18 mouse cellular contexts compared by ENCODE assay signal in genomic region chr5:136094249-136095010, GRCm38 (mm10). TPM values are rescaled to one million over a fixed set of nuclear protein-coding genes. Genes with fewer than 3 reads are reported as not detected.
A peak's percentile ranks its signal among the peaks of the same experiment; 100 is the strongest.
DNase-seq lines count a peak whose midpoint lies in the region; ATAC-seq lines count a peak whose summit lies in the region.
"Had no signal": no experiment of that assay in that cellular context is flagged by ENCODE, and none has a peak within 500 bp of the region (broad histone marks: within the 10 kb centered on the region; RNA-seq: fewer than 3 reads in every experiment).

No protein-coding gene starts in this region.

- peaks cover 30% of the 10 kb centered on the region for H3K4me1 ChIP-seq in megakaryocyte, embryonic 14.5 days
- H3K4me1 ChIP-seq in embryonic facial prominence, embryonic 15.5 days: no peaks in the 10 kb centered on the region
- no peaks in the 10 kb centered on the region for H3K4me1 ChIP-seq in heart, embryonic 12.5 days (replicated peaks)
- H3K4me1 ChIP-seq: forebrain, embryonic 15.5 days; lung, embryonic 15.5 days; neural tube, embryonic 13.5 days had no signal

- no peaks in the 10 kb centered on the region for H3K9me3 ChIP-seq in megakaryocyte, embryonic 14.5 days
- no peaks in the 10 kb centered on the region for H3K9me3 ChIP-seq in embryonic facial prominence, embryonic 15.5 days (replicated peaks)
- no peaks in the 10 kb centered on the region for H3K9me3 ChIP-seq in heart, embryonic 12.5 days (replicated peaks)
- H3K9me3 ChIP-seq: forebrain, embryonic 15.5 days; G1E; hindbrain, embryonic 13.5 days; lung, embryonic 15.5 days; neural tube, embryonic 13.5 days had no signal

- H3K27ac ChIP-seq in embryonic facial prominence, embryonic 15.5 days (replicated peaks): no peak overlapping the region
- no peak overlapping the region for H3K27ac ChIP-seq in heart, embryonic 12.5 days (ENCODE audit: poor library complexity, severe bottlenecking)
- H3K27ac ChIP-seq: forebrain, embryonic 15.5 days; hindbrain, embryonic 13.5 days; lung, embryonic 15.5 days; neural tube, embryonic 13.5 days had no signal

- peak; percentile 80; the same call in 1 of the 2 replicates for ATAC-seq in frontal cortex, adult (ENCODE audit: low TSS enrichment)
- no peak for ATAC-seq in megakaryocyte, adult 5-6 weeks (ENCODE audit: poor library complexity, severe bottlenecking)
- peak; percentile 77 for ATAC-seq in embryonic facial prominence, embryonic 15.5 days (ENCODE audit: insufficient number of reproducible peaks, low FRiP score, low TSS enrichment, low read depth)
- no peak for ATAC-seq in heart, embryonic 12.5 days (ENCODE audit: insufficient number of reproducible peaks, low FRiP score)
- ATAC-seq: forebrain, embryonic 15.5 days; intestine, postnatal 0 days had no signal

- no peak for DNase-seq in frontal cortex, postnatal 25 days (ENCODE audit: low spot score in 2 of 2)
- DNase-seq in 3134 (ENCODE audit: extremely low read depth, insufficient read length, low spot score): peak; percentile 92
- no peak for DNase-seq in retina, postnatal 1 day
- DNase-seq: cerebellum, adult 11-12 months; gastrocnemius, postnatal 14 days; kidney, postnatal 14 days had no signal

- H3K4me3 ChIP-seq in megakaryocyte, embryonic 14.5 days (replicated peaks): peak overlapping the region; percentile 76
- H3K4me3 ChIP-seq in embryonic facial prominence, embryonic 15.5 days (replicated peaks): no peak overlapping the region
- H3K4me3 ChIP-seq in heart, embryonic 12.5 days: no peak overlapping the region
- H3K4me3 ChIP-seq: forebrain, embryonic 15.5 days; hindbrain, embryonic 13.5 days; lung, embryonic 15.5 days; neural tube, embryonic 13.5 days had no signal

- no peak overlapping the region for H3K9ac ChIP-seq in embryonic facial prominence, embryonic 15.5 days
- no peak overlapping the region for H3K9ac ChIP-seq in heart, embryonic 12.5 days
- H3K9ac ChIP-seq: forebrain, embryonic 15.5 days; hindbrain, embryonic 13.5 days; lung, embryonic 15.5 days; neural tube, embryonic 13.5 days had no signal

- H3K27me3 ChIP-seq in megakaryocyte, embryonic 14.5 days (replicated peaks): peaks cover 55% of the 10 kb centered on the region
- H3K27me3 ChIP-seq in embryonic facial prominence, embryonic 15.5 days: no peaks in the 10 kb centered on the region
- peaks cover 31% of the 10 kb centered on the region for H3K27me3 ChIP-seq in heart, embryonic 12.5 days (replicated peaks)
- H3K27me3 ChIP-seq: forebrain, embryonic 15.5 days; lung, embryonic 15.5 days had no signal

- 45% methylated on average over 8 of the region's 8 CpGs for WGBS in embryonic facial prominence, embryonic 15.5 days
- WGBS in heart, embryonic 12.5 days: 52% methylated on average over 8 of the region's 8 CpGs

- H3K36me3 ChIP-seq in megakaryocyte, embryonic 14.5 days (replicated peaks; ENCODE audit: low read length): no peaks in the 10 kb centered on the region
- 0 out of 2 replicates have a peak, but pooled peaks cover 3% of the 10 kb centered on the region for H3K36me3 ChIP-seq in embryonic facial prominence, embryonic 15.5 days
- H3K36me3 ChIP-seq in heart, embryonic 12.5 days: no peaks in the 10 kb centered on the region
- H3K36me3 ChIP-seq: forebrain, embryonic 15.5 days; G1E; hindbrain, embryonic 13.5 days; lung, embryonic 15.5 days; neural tube, embryonic 13.5 days had no signal

- H3K4me2 ChIP-seq in embryonic facial prominence, embryonic 15.5 days (replicated peaks): no peak overlapping the region
- H3K4me2 ChIP-seq in heart, embryonic 12.5 days: no peak overlapping the region
- H3K4me2 ChIP-seq: forebrain, embryonic 15.5 days; hindbrain, embryonic 13.5 days; lung, embryonic 15.5 days; midbrain, embryonic 11.5 days; neural tube, embryonic 13.5 days had no signal

RNA-seq across cellular contexts. Expression of gene Rasa4, which starts 10.7 kb away (rescaled TPM):
- 4.4 and 18.1 TPM in 2 replicates for polyA plus RNA-seq in megakaryocyte, embryonic 14.5 days (2012; ENCODE audit: insufficient read depth, low replicate concordance)
- total RNA-seq in megakaryocyte, adult 5-6 weeks (2015): 36.2 and 40.9 TPM in 2 replicates
- 26.0 and 33.8 TPM in 2 replicates for total RNA-seq in megakaryocyte, adult 5-6 weeks (2017)
- polyA plus RNA-seq in embryonic facial prominence, embryonic 15.5 days (2015; fragmentation: Nextera tagmentation; extraction: Ambion mirVana): 13.4 and 13.6 TPM in 2 replicates
- 1.0 and 1.6 TPM in 2 replicates for polyA plus RNA-seq in heart, embryonic 12.5 days (2016; fragmentation: Nextera tagmentation; extraction: Ambion mirVana)

RNA-seq across cellular contexts. Expression of gene Polr2j, which starts 22.0 kb away (rescaled TPM):
- polyA plus RNA-seq in megakaryocyte, embryonic 14.5 days (2012; ENCODE audit: insufficient read depth, low replicate concordance): 14.7 and 91.2 TPM in 2 replicates
- total RNA-seq in megakaryocyte, adult 5-6 weeks (2015): 94.7 and 103 TPM in 2 replicates
- 105 and 117 TPM in 2 replicates for total RNA-seq in megakaryocyte, adult 5-6 weeks (2017)
- 205 and 222 TPM in 2 replicates for polyA plus RNA-seq in embryonic facial prominence, embryonic 15.5 days (2015; fragmentation: Nextera tagmentation; extraction: Ambion mirVana)
- 147 and 161 TPM in 2 replicates for polyA plus RNA-seq in heart, embryonic 12.5 days (2016; fragmentation: Nextera tagmentation; extraction: Ambion mirVana)

RNA-seq across cellular contexts. Expression of gene Upk3bl, which starts 40.1 kb away (rescaled TPM):
- not detected in 2 replicates for polyA plus RNA-seq in megakaryocyte, embryonic 14.5 days (2012; ENCODE audit: insufficient read depth, low replicate concordance)
- total RNA-seq in megakaryocyte, adult 5-6 weeks (2015): not detected in 2 replicates
- total RNA-seq in megakaryocyte, adult 5-6 weeks (2017): not detected in 2 replicates
- 41.7 and 48.4 TPM in 2 replicates for polyA plus RNA-seq in embryonic facial prominence, embryonic 15.5 days (2015; fragmentation: Nextera tagmentation; extraction: Ambion mirVana)
- 0.40 and 0.50 TPM in 2 replicates for polyA plus RNA-seq in heart, embryonic 12.5 days (2016; fragmentation: Nextera tagmentation; extraction: Ambion mirVana)
- total RNA-seq: G1E had no signal
- polyA plus RNA-seq: forebrain, embryonic 15.5 days; G1E; hindbrain, embryonic 13.5 days; intestine, postnatal 0 days; neural tube, embryonic 13.5 days had no signal

RNA-seq across cellular contexts. Expression of gene Lrwd1, which starts 41.4 kb away (rescaled TPM):
- polyA plus RNA-seq in megakaryocyte, embryonic 14.5 days (2012; ENCODE audit: insufficient read depth, low replicate concordance): 47.2 and 54.5 TPM in 2 replicates
- 12.3 and 16.0 TPM in 2 replicates for total RNA-seq in megakaryocyte, adult 5-6 weeks (2015)
- total RNA-seq in megakaryocyte, adult 5-6 weeks (2017): 40.9 and 58.5 TPM in 2 replicates
- 36.8 and 40.0 TPM in 2 replicates for polyA plus RNA-seq in embryonic facial prominence, embryonic 15.5 days (2015; fragmentation: Nextera tagmentation; extraction: Ambion mirVana)
- 20.9 and 21.8 TPM in 2 replicates for polyA plus RNA-seq in heart, embryonic 12.5 days (2016; fragmentation: Nextera tagmentation; extraction: Ambion mirVana)

RNA-seq across cellular contexts. Expression of gene Alkbh4, which starts 41.5 kb away (rescaled TPM):
- polyA plus RNA-seq in megakaryocyte, embryonic 14.5 days (2012; ENCODE audit: insufficient read depth, low replicate concordance): 37.3 and 77.1 TPM in 2 replicates
- total RNA-seq in megakaryocyte, adult 5-6 weeks (2015): 14.0 and 19.8 TPM in 2 replicates
- total RNA-seq in megakaryocyte, adult 5-6 weeks (2017): 11.2 and 15.2 TPM in 2 replicates
- polyA plus RNA-seq in embryonic facial prominence, embryonic 15.5 days (2015; fragmentation: Nextera tagmentation; extraction: Ambion mirVana): 21.6 and 22.7 TPM in 2 replicates
- polyA plus RNA-seq in heart, embryonic 12.5 days (2016; fragmentation: Nextera tagmentation; extraction: Ambion mirVana): 14.4 and 16.8 TPM in 2 replicates

Comparison
In these comparisons a context has a peak if more than half of its experiments do, and no peak if none do; other contexts are left out.
1. ATAC-seq: peak in frontal cortex, adult (single experiment) and embryonic facial prominence, embryonic 15.5 days (single experiment); none in megakaryocyte, adult 5-6 weeks (single experiment) and heart, embryonic 12.5 days (single experiment).
2. RNA of gene Upk3bl, which starts 40.1 kb away (polyA plus RNA-seq): 41.7 to 48.4 TPM in embryonic facial prominence, embryonic 15.5 days; 0.40 to 0.50 TPM in heart, embryonic 12.5 days and not detected in megakaryocyte, embryonic 14.5 days; every median in the first group is over 10 times any median in the second.